Mouse (Mus musculus) heart, embryonic 14.5 days (tissue): ENCODE data around the gene Ednrb. TPM values are rescaled to one million over a fixed set of nuclear protein-coding genes. Genes with fewer than 3 reads are reported as not detected.

ENCODE experiments used
- ATAC-seq: fragments of 200-750 bp; cut with Nextera tagmentation; 2 replicates; pipeline ENCODE4 v1.8.0; 2017; ENCODE audit warnings: low read depth, moderate TSS enrichment; ENCODE audit not compliant: insufficient number of reproducible peaks, insufficient read depth, low FRiP score
- H3K27ac ChIP-seq, 2 experiments: fragments of 200-500 bp in 1 of 2; fragments of 300-500 bp in 1 of 2; sonication (generic) in 1 of 2; replicated peaks in 1 of 2; 2 replicates each; pipeline ENCODE4 v1.5.1; 2012 to 2014; ENCODE audit warnings: low read depth in 2 of 2, low read length in 2 of 2, control low read depth in 1 of 2, mild to moderate bottlenecking in 1 of 2, mixed read lengths in 1 of 2; ENCODE audit not compliant: control insufficient read depth in 1 of 2, insufficient read depth in 1 of 2
- H3K27me3 ChIP-seq: fragments of 300-500 bp; sonication (generic); 2 replicates; pipeline ENCODE4 v1.6.1; 2014; ENCODE audit warnings: mild to moderate bottlenecking, low read length, control low read depth; ENCODE audit not compliant: control insufficient read depth, insufficient read depth
- H3K36me3 ChIP-seq: fragments of 300-500 bp; sonication (generic); 2 replicates; pipeline ENCODE4 v1.6.1; 2014; ENCODE audit warnings: mild to moderate bottlenecking, control low read depth, low read length, mixed read lengths; ENCODE audit not compliant: control insufficient read depth, insufficient read depth
- H3K4me1 ChIP-seq, 2 experiments: fragments of 200-500 bp in 1 of 2; fragments of 300-500 bp in 1 of 2; sonication (generic) in 1 of 2; 2 replicates each; pipeline ENCODE4 v1.6.1; 2012 to 2014; ENCODE audit warnings: low read length in 2 of 2, control low read depth in 1 of 2, mixed read lengths in 1 of 2; ENCODE audit not compliant: control insufficient read depth in 2 of 2, insufficient read depth in 2 of 2
- H3K4me2 ChIP-seq: fragments of 300-500 bp; sonication (generic); 2 replicates; pipeline ENCODE4 v1.6.1; 2014; ENCODE audit warnings: mild to moderate bottlenecking, low read length
- H3K4me3 ChIP-seq, 2 experiments: fragments of 200-500 bp in 1 of 2; fragments of 300-500 bp in 1 of 2; sonication (generic) in 1 of 2; 2 replicates each; pipeline ENCODE4 v1.5.1; 2012 to 2014; ENCODE audit warnings: low read length in 2 of 2, mild to moderate bottlenecking in 2 of 2, control low read depth in 1 of 2, low read depth in 1 of 2, moderate library complexity in 1 of 2; ENCODE audit not compliant: control insufficient read depth in 1 of 2, insufficient read depth in 1 of 2
- H3K9ac ChIP-seq: fragments of 300-500 bp; sonication (generic); 2 replicates; pipeline ENCODE4 v1.6.1; 2014; ENCODE audit warnings: mild to moderate bottlenecking, low read length
- H3K9me3 ChIP-seq: fragments of 300-500 bp; sonication (generic); 2 replicates; pipeline ENCODE4 v1.6.1; 2016; ENCODE audit warnings: low read length, control low read depth; ENCODE audit not compliant: control insufficient read depth
- WGBS: fragments of 180-500 bp; shearing (Covaris S2); extraction: QIAGEN DNeasy Blood & Tissue Kit; methylation state at CpG from one replicate; pipeline ENCODE4 v1.1.7; 2014; 5-methylcytosine and 5-hydroxymethylcytosine counted together
- polyA plus RNA-seq: library from polyadenylated mRNA; unstranded; fragments of >200 nt; fragmentation: Nextera tagmentation; extraction: Ambion mirVana; gene quantifications from 2 replicates; pipeline ENCODE4 v1.2.1, GENCODE M21; 2014

Ednrb gene
- 107 and 114 TPM in 2 replicates for polyA plus RNA-seq

GRCm38 (mm10) chr14:103844011-103844549 lies at the start of gene Ednrb:
TSS of gene Ednrb (minus strand) at chr14:103844402.
- Histone ChIP-seq H3K4me1 (peaks cover 0 to 6% of the 10 kb centered on the region in 2 experiments; a peak in 2 of 4 replicates), H3K4me3 (peak within 1 kb of the TSS; percentile 50 to 53), H3K4me2 (peak within 1 kb of the TSS; percentile 85), H3K36me3 (no peaks in the 10 kb centered on the region), H3K9ac (peak within 1 kb of the TSS; percentile 74), H3K27ac (peak within 1 kb of the TSS; percentile 66 to 70), H3K9me3 (no peaks in the 10 kb centered on the region), H3K27me3 (no peaks in the 10 kb centered on the region)
- 1% methylated on average over 24 of the region's 24 CpGs for WGBS
- ATAC-seq = peak; percentile 71; the same call in 1 of the 2 replicates

GRCm38 (mm10) chr14:103892411-103892938 lies 48.3 kb upstream of the Ednrb start:
- Histone ChIP-seq H3K27ac (no peak overlapping the region), H3K4me3 (no peak overlapping the region), H3K9ac (no peak overlapping the region), H3K4me2 (no peak overlapping the region), H3K9me3 (no peaks in the 10 kb centered on the region), H3K4me1 (no peaks in the 10 kb centered on the region), H3K36me3 (no peaks in the 10 kb centered on the region), H3K27me3 (no peaks in the 10 kb centered on the region)
- ATAC-seq = no peak
- WGBS = 55% methylated on average over 8 of the region's 8 CpGs

DNA sequence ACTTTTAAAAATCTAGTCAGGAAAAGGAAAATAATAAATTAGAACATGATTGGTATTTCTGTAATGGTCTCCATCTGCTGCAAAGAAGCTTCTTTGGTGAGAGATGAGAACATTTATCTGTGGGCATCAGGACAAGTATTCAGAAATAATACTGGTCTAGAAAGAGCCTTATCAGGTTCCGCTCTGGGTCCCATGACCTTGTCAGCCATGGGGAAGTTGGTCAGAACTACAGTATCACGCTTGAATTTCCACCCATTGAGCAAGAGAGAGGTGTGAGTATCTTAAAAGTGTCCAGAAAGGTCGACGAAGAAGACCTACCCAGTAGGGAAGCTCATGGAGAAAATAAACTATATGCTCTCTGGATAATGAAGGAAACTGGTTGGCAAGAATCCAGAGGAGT lies 46.6 kb upstream of the Ednrb start:
- ATAC-seq = no peak
- Histone ChIP-seq H3K27ac (no peak overlapping the region), H3K4me3 (no peak overlapping the region), H3K9me3 (no peaks in the 10 kb centered on the region), H3K4me1 (no peaks in the 10 kb centered on the region), H3K36me3 (no peaks in the 10 kb centered on the region), H3K4me2 (no peak overlapping the region), H3K9ac (no peak overlapping the region), H3K27me3 (no peaks in the 10 kb centered on the region)
- WGBS = 63% methylated on average over 4 of the region's 4 CpGs

- Histone ChIP-seq H3K4me1 (no peaks in the 10 kb centered on the region), H3K27me3 (no peaks in the 10 kb centered on the region), H3K36me3 (no peaks in the 10 kb centered on the region), H3K4me2 (no peak overlapping the region), H3K9me3 (no peaks in the 10 kb centered on the region), H3K4me3 (no peak overlapping the region), H3K9ac (no peak overlapping the region), H3K27ac (peak overlapping the region in 1 of 2 experiments; percentile 41; a peak in 1 of 4 replicates)
- WGBS = 38% methylated on average over 7 of the region's 7 CpGs
- ATAC-seq = peak; percentile 83
Observed at GRCm38 (mm10) chr14:103884892-103885575, 40.8 kb upstream of the Ednrb start.

DNA sequence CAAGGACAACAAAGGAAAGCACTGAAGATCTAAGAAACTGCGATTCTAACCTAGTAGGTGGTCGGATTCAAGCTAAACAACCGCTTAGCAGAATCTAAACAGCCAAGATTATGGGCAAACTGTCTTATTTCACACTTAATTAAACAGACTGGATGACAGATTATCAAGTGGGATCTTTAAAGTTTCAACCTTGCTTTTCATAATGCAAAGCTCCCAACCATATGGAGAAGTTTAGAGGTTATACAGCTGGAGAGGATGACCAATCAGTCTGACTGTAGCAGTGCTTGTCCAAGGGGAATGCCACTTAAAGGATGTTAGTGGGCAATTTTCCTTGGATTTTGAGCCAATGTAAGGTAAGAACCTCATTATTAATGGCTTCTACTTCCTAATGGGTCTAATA lies 38.7 kb upstream of the Ednrb start:
- Histone ChIP-seq H3K9ac (no peak overlapping the region), H3K4me1 (no peaks in the 10 kb centered on the region), H3K36me3 (no peaks in the 10 kb centered on the region), H3K9me3 (no peaks in the 10 kb centered on the region), H3K4me2 (no peak overlapping the region), H3K27me3 (no peaks in the 10 kb centered on the region), H3K4me3 (no peak overlapping the region), H3K27ac (no peak overlapping the region)
- 91% methylated on average over 3 of the region's 3 CpGs for WGBS
- ATAC-seq = no peak

DNA sequence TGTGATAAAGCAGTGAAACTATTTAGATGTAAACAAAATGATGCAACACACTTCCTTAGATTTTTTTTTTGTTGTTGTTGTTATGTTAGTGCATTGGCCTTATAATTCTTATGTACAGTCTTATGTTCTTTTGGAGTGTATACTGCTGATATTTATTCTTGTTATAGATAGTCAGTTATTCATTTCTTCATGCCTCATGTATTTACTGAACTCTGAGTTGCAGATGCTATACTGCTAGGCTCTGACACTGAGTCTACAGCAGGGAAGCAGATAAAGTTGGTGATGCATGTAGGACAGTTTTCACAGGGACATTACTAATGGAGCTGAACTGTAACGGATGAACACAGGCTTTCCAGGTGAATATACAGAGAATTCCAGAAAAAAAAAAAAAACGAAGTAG lies 32.9 kb upstream of the Ednrb start:
- Histone ChIP-seq H3K36me3 (no peaks in the 10 kb centered on the region), H3K9ac (no peak overlapping the region), H3K4me1 (no peaks in the 10 kb centered on the region), H3K27me3 (no peaks in the 10 kb centered on the region), H3K4me2 (no peak overlapping the region), H3K27ac (no peak overlapping the region), H3K4me3 (no peak overlapping the region), H3K9me3 (no peaks in the 10 kb centered on the region)
- ATAC-seq = no peak
- WGBS = 85% methylated on average over 2 of the region's 2 CpGs

DNA sequence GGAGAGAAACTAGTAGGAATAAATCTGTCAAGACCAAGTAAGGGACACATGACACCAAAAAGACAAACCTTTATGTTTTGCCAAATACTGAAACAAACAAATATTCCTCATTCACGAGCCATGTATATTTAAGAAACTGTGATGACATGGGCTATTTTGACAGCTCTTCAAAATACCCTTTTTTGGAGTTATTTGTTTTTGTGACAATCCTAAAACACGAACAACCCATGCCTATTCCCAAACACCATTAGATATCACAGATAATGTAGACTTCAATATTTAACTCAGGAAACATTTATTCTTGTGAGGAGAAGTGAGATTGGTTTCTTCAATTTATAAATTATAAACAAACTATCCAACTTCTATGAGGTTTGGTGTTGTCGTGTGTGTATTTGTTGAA lies 32.4 kb upstream of the Ednrb start:
- ATAC-seq = no peak
- Histone ChIP-seq H3K27me3 (no peaks in the 10 kb centered on the region), H3K9me3 (no peaks in the 10 kb centered on the region), H3K9ac (no peak overlapping the region), H3K36me3 (no peaks in the 10 kb centered on the region), H3K27ac (no peak overlapping the region), H3K4me3 (no peak overlapping the region), H3K4me1 (no peaks in the 10 kb centered on the region), H3K4me2 (no peak overlapping the region)
- WGBS = 77% methylated on average over 3 of the region's 3 CpGs
